Mouse (Mus musculus) lung, postnatal 0 days (tissue): Measurements from ENCODE around the gene Irf6. TPM values are rescaled to one million over a fixed set of nuclear protein-coding genes. Genes with fewer than 3 reads are reported as not detected.

ENCODE experiments used
- ATAC-seq: fragments of 200-750 bp; cut with Nextera tagmentation; 2 replicates; pipeline ENCODE4 v1.8.0; 2017; ENCODE audit warnings: moderate library complexity
- DNase-seq: peaks from one replicate; pipeline ENCODE4 v3.0.0-alpha.2; 2016; ENCODE audit warnings: low spot score
- H3K27ac ChIP-seq: fragments of 300-500 bp; sonication (generic); 2 replicates; pipeline ENCODE4 v1.5.1; 2014; ENCODE audit warnings: antibody characterized with exemption, mild to moderate bottlenecking, low read length, mixed read lengths
- H3K27me3 ChIP-seq: fragments of 300-500 bp; sonication (generic); replicated peaks from 2 replicates; pipeline ENCODE4 v1.6.1; 2014; ENCODE audit warnings: low read length, mixed read lengths; ENCODE audit not compliant: insufficient read depth
- H3K36me3 ChIP-seq: fragments of 300-500 bp; sonication (generic); 2 replicates; pipeline ENCODE4 v1.6.1; 2014; ENCODE audit warnings: low read length, mixed read lengths; ENCODE audit not compliant: insufficient read depth
- H3K4me1 ChIP-seq: fragments of 300-500 bp; sonication (generic); 2 replicates; pipeline ENCODE4 v1.6.1; 2014; ENCODE audit warnings: antibody characterized with exemption, low read depth, low read length, mixed read lengths; ENCODE audit not compliant: insufficient read depth
- H3K4me2 ChIP-seq: fragments of 300-500 bp; sonication (generic); replicated peaks from 2 replicates; pipeline ENCODE4 v1.6.1; 2014; ENCODE audit warnings: low read depth, mild to moderate bottlenecking, low read length, moderate library complexity, mixed read lengths
- H3K4me3 ChIP-seq: fragments of 300-500 bp; sonication (generic); 2 replicates; pipeline ENCODE4 v1.5.1; 2014; ENCODE audit warnings: low read depth, low read length
- H3K9ac ChIP-seq: fragments of 300-500 bp; sonication (generic); replicated peaks from 2 replicates; pipeline ENCODE4 v1.6.1; 2014; ENCODE audit warnings: low read depth, mild to moderate bottlenecking
- H3K9me3 ChIP-seq: fragments of 300-500 bp; sonication (generic); 2 replicates; pipeline ENCODE4 v1.6.1; 2016; ENCODE audit warnings: low read length, mixed read lengths
- CTCF ChIP-seq: IDR thresholded peaks from 2 replicates; pipeline ENCODE4 v1.5.1; 2016; ENCODE audit warnings: antibody characterized with exemption, mild to moderate bottlenecking
- EP300 ChIP-seq: IDR thresholded peaks from 2 replicates; pipeline ENCODE4 v1.6.1; 2016; ENCODE audit warnings: antibody characterized with exemption, mild to moderate bottlenecking, control low read depth
- WGBS: fragments of 180-500 bp; shearing (Covaris S2); extraction: QIAGEN DNeasy Blood & Tissue Kit; methylation state at CpG from one replicate; pipeline ENCODE4 v1.1.7; 2014; 5-methylcytosine and 5-hydroxymethylcytosine counted together
- polyA plus RNA-seq: library from polyadenylated mRNA; unstranded; fragments of >200 nt; fragmentation: Nextera tagmentation; extraction: Ambion mirVana; gene quantifications from 2 replicates; pipeline ENCODE4 v1.2.1, GENCODE M21; 2015

Irf6 gene
- polyA plus RNA-seq, 1 experiment from 2014 or later = 14.3 TPM

GRCm38 (mm10) chr1:193129786-193130455 is 23.0 kb upstream of the Irf6 start, which contains the start of gene Diexf:
Diexf (minus strand) TSS chr1:193130272.
- under 1% methylated on average over 61 of the region's 61 CpGs for WGBS
- Histone ChIP-seq H3K27me3 (no peaks in the 10 kb centered on the region), H3K9ac (peak within 1 kb of the TSS; percentile 68), H3K4me3 (peak within 1 kb of the TSS; percentile 88), H3K4me2 (peak within 1 kb of the TSS; percentile 89), H3K36me3 (no peaks in the 10 kb centered on the region), H3K27ac (no peak within 1 kb of the TSS), H3K9me3 (no peaks in the 10 kb centered on the region), H3K4me1 (no peaks in the 10 kb centered on the region; the same call in 1 of the 2 replicates)
- TF ChIP-seq EP300 (no peak), CTCF (peak; percentile 99)
- ATAC-seq (peak; percentile 95), DNase-seq (peak; percentile 99)

- Histone ChIP-seq H3K36me3 (no peaks in the 10 kb centered on the region), H3K4me2 (peak overlapping the region; percentile 89), H3K4me3 (peak overlapping the region; percentile 88), H3K27ac (no peak overlapping the region), H3K4me1 (no peaks in the 10 kb centered on the region; the same call in 1 of the 2 replicates), H3K27me3 (no peaks in the 10 kb centered on the region), H3K9me3 (no peaks in the 10 kb centered on the region), H3K9ac (no peak overlapping the region)
- DNase-seq (peak; percentile 9), ATAC-seq (peak; percentile 29)
- WGBS = 23% methylated on average over 11 of the region's 11 CpGs
- TF ChIP-seq CTCF = no peak
- TF ChIP-seq EP300 = no peak
Measured at GRCm38 (mm10) chr1:193130456-193130825, 22.5 kb upstream of the Irf6 start.

GRCm38 (mm10) chr1:193130839-193131238 is 22.1 kb upstream of the Irf6 start:
- TF ChIP-seq CTCF = no peak
- TF ChIP-seq EP300 = no peak

GRCm38 (mm10) chr1:193131311-193131948 is 21.5 kb upstream of the Irf6 start:
- Histone ChIP-seq H3K9ac (no peak overlapping the region), H3K4me1 (no peaks in the 10 kb centered on the region; the same call in 1 of the 2 replicates), H3K27ac (no peak overlapping the region), H3K4me3 (no peak overlapping the region), H3K4me2 (no peak overlapping the region), H3K36me3 (no peaks in the 10 kb centered on the region), H3K27me3 (no peaks in the 10 kb centered on the region), H3K9me3 (no peaks in the 10 kb centered on the region)
- TF ChIP-seq CTCF (no peak), EP300 (no peak)
- WGBS = 55% methylated on average over 6 of the region's 6 CpGs
- ATAC-seq (no peak), DNase-seq (no peak)

More at GRCm38 (mm10) chr1:193130839-193131238, 22.1 kb upstream of the Irf6 start:
- Histone ChIP-seq H3K4me3 (no peak overlapping the region), H3K27ac (no peak overlapping the region), H3K4me2 (peak overlapping the region; percentile 89; the same call in 1 of the 2 replicates), H3K27me3 (no peaks in the 10 kb centered on the region), H3K36me3 (no peaks in the 10 kb centered on the region), H3K9me3 (no peaks in the 10 kb centered on the region), H3K4me1 (no peaks in the 10 kb centered on the region; the same call in 1 of the 2 replicates), H3K9ac (no peak overlapping the region)
- ATAC-seq = no peak
- WGBS = 68% methylated on average over 8 of the region's 8 CpGs
- DNase-seq = no peak

- DNase-seq = no peak
- H3K4me3 ChIP-seq = no peak overlapping the region
- H3K4me2 ChIP-seq = no peak overlapping the region
- no peak for TF ChIP-seq EP300
- no peak for TF ChIP-seq CTCF
- H3K4me1 ChIP-seq = no peaks in the 10 kb centered on the region; the same call in 1 of the 2 replicates
- no peak overlapping the region for H3K27ac ChIP-seq
- H3K27me3 ChIP-seq = no peaks in the 10 kb centered on the region
- no peak overlapping the region for H3K9ac ChIP-seq
- no peaks in the 10 kb centered on the region for H3K9me3 ChIP-seq
- H3K36me3 ChIP-seq = no peaks in the 10 kb centered on the region
- ATAC-seq = no peak
Measured at GRCm38 (mm10) chr1:193132385-193132784, 20.5 kb upstream of the Irf6 start.

GRCm38 (mm10) chr1:193133726-193134125 is 19.2 kb upstream of the Irf6 start:
- ATAC-seq = no peak
- H3K9me3 ChIP-seq = no peaks in the 10 kb centered on the region
- no peak for DNase-seq
- H3K4me2 ChIP-seq = no peak overlapping the region
- no peaks in the 10 kb centered on the region for H3K27me3 ChIP-seq
- H3K4me3 ChIP-seq = no peak overlapping the region
- WGBS = 88% methylated on average over 1 of the region's 1 CpGs
- no peak for TF ChIP-seq EP300
- TF ChIP-seq CTCF = peak; percentile 54
- H3K36me3 ChIP-seq = no peaks in the 10 kb centered on the region
- no peak overlapping the region for H3K9ac ChIP-seq
- no peaks in the 10 kb centered on the region; the same call in 1 of the 2 replicates for H3K4me1 ChIP-seq
- H3K27ac ChIP-seq = no peak overlapping the region
